Mouse (Mus musculus): ENCODE measurements at regions not wholly inside any gene's neighbourhood (a gene's known extent, or its start where the extent isn't known, plus 50 kb on each side); places are given as distances from the start of the nearest gene placed in this dataset.

GRCm38 (mm10) chr19:26412684-26413083 is 192.2 kb upstream of the Smarca2 start:
- no peaks in the 10 kb centered on the region for H3K4me1 ChIP-seq (replicated peaks; ENCODE audit: control insufficient read depth, insufficient read depth, low read length)
- no peak overlapping the region for H3K4me2 ChIP-seq (ENCODE audit: low read depth, low read length)
- no peaks in the 10 kb centered on the region for H3K36me3 ChIP-seq (ENCODE audit: control insufficient read depth, insufficient read depth, low read length)
- H3K9me3 ChIP-seq (ENCODE audit: control insufficient read depth, low read length) = no peaks in the 10 kb centered on the region
- no peaks in the 10 kb centered on the region for H3K27me3 ChIP-seq (ENCODE audit: control insufficient read depth, insufficient read depth, low read depth, low read length)
- 71% methylated on average over 2 of the region's 2 CpGs for WGBS
- no peak overlapping the region for H3K27ac ChIP-seq (ENCODE audit: low read length)
- ATAC-seq (ENCODE audit: low read depth) = no peak
- H3K4me3 ChIP-seq (ENCODE audit: low read length) = no peak overlapping the region
- H3K9ac ChIP-seq (ENCODE audit: low read length) = no peak overlapping the region

DNA sequence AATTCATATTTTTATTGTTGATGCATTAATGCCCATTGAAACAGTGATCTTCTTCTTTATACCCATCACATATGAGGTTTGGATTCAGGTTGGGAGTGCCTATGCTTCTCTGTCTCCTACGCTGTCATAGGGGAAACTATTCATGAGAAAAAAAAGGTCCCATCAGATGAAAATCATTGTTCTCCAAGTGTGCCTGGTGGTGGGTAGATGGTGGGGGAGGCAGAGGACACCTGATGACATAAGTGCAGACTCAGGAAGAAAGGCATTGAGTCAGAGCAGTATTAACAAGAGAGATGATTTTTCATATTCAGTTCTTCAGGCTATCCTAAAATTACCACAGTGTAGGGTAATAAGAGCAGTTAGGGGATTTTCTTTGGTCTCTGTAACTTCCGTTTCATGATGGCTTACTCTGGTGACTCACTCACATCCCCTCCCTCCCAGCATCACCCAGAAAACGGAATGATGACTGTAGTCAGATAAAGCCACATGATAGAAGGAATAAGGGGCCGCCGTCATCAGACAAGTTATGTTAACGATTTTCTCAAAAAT is 190.3 kb upstream of the Smarca2 start:
- Histone ChIP-seq H3K27ac (ENCODE audit: low read length) (no peak overlapping the region), H3K9ac (ENCODE audit: low read length) (no peak overlapping the region), H3K27me3 (ENCODE audit: control insufficient read depth, insufficient read depth, low read depth, low read length) (no peaks in the 10 kb centered on the region), H3K36me3 (ENCODE audit: control insufficient read depth, insufficient read depth, low read length) (no peaks in the 10 kb centered on the region), H3K4me2 (ENCODE audit: low read depth, low read length) (no peak overlapping the region), H3K4me3 (ENCODE audit: low read length) (no peak overlapping the region), H3K4me1 (replicated peaks; ENCODE audit: control insufficient read depth, insufficient read depth, low read length) (no peaks in the 10 kb centered on the region), H3K9me3 (ENCODE audit: control insufficient read depth, low read length) (no peaks in the 10 kb centered on the region)
- 80% methylated on average over 6 of the region's 6 CpGs for WGBS
- no peak for ATAC-seq (ENCODE audit: low read depth)

DNA sequence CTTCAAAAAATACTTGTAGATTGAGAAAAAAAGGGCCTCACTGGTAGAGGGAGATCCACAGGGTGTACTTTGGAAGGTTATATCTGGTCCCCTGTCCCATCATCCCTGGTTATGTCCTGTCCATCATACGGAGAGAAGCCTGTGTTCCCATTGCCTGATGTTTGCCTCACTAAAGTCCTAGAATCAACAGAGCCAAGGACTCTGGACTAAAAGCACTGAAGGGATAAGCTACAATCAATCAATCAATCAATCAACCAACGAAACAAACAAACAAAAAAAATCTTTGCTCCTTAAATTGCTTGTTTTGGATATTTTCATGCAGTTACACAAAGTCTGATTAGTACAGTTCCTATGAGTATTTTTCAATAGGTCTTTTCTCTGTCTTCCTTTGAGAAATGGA is 185.1 kb upstream of the Smarca2 start:
- no peaks in the 10 kb centered on the region for H3K4me1 ChIP-seq (replicated peaks; ENCODE audit: control insufficient read depth, insufficient read depth, low read length)
- H3K9me3 ChIP-seq (ENCODE audit: control insufficient read depth, low read length) = no peaks in the 10 kb centered on the region
- ATAC-seq (ENCODE audit: low read depth) = no peak
- no peaks in the 10 kb centered on the region for H3K36me3 ChIP-seq (ENCODE audit: control insufficient read depth, insufficient read depth, low read length)
- H3K4me3 ChIP-seq (ENCODE audit: low read length) = no peak overlapping the region
- H3K27ac ChIP-seq (ENCODE audit: low read length) = no peak overlapping the region
- H3K4me2 ChIP-seq (ENCODE audit: low read depth, low read length) = no peak overlapping the region
- 63% methylated on average over 2 of the region's 2 CpGs for WGBS
- H3K27me3 ChIP-seq (ENCODE audit: control insufficient read depth, insufficient read depth, low read depth, low read length) = no peaks in the 10 kb centered on the region
- H3K9ac ChIP-seq (ENCODE audit: low read length) = no peak overlapping the region

DNA sequence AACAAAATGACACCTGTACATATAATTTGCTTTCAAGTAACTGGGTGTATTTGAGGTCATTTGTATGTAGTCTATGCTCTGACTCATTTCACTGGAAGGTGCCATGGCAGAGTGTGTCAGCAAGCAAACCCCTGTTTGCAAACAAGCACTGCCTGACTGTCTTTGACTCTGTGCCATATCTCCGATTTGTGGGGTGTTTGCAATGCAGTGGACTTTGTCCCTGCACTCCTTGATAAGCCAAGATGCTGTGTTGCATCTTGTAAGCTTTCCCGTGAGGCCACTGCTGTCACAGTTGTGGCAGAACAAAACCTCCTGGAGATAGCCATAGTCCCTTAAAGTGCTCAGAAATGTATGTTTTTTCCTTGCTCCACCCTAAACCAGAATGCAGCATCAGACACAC is 165.7 kb upstream of the Smarca2 start:
- H3K4me3 ChIP-seq (ENCODE audit: low read length) = no peak overlapping the region
- no peaks in the 10 kb centered on the region for H3K9me3 ChIP-seq (ENCODE audit: control insufficient read depth, low read length)
- no peaks in the 10 kb centered on the region for H3K4me1 ChIP-seq (replicated peaks; ENCODE audit: control insufficient read depth, insufficient read depth, low read length)
- no peak for ATAC-seq (ENCODE audit: low read depth)
- no peak overlapping the region for H3K9ac ChIP-seq (ENCODE audit: low read length)
- no peak overlapping the region for H3K4me2 ChIP-seq (ENCODE audit: low read depth, low read length)
- no peak overlapping the region for H3K27ac ChIP-seq (ENCODE audit: low read length)
- 56% methylated on average over 2 of the region's 2 CpGs for WGBS
- no peaks in the 10 kb centered on the region for H3K36me3 ChIP-seq (ENCODE audit: control insufficient read depth, insufficient read depth, low read length)
- no peaks in the 10 kb centered on the region for H3K27me3 ChIP-seq (ENCODE audit: control insufficient read depth, insufficient read depth, low read depth, low read length)

- Histone ChIP-seq H3K27me3 (ENCODE audit: control insufficient read depth, insufficient read depth, low read depth, low read length) (no peaks in the 10 kb centered on the region), H3K36me3 (ENCODE audit: control insufficient read depth, insufficient read depth, low read length) (no peaks in the 10 kb centered on the region), H3K4me1 (replicated peaks; ENCODE audit: control insufficient read depth, insufficient read depth, low read length) (no peaks in the 10 kb centered on the region), H3K9ac (ENCODE audit: low read length) (no peak overlapping the region), H3K9me3 (ENCODE audit: control insufficient read depth, low read length) (no peaks in the 10 kb centered on the region), H3K4me3 (ENCODE audit: low read length) (no peak overlapping the region), H3K4me2 (ENCODE audit: low read depth, low read length) (no peak overlapping the region), H3K27ac (ENCODE audit: low read length) (no peak overlapping the region)
- ATAC-seq (ENCODE audit: low read depth) = no peak
- WGBS = 75% methylated on average over 4 of the region's 4 CpGs
Measured at GRCm38 (mm10) chr19:26445309-26445708, 159.5 kb upstream of the Smarca2 start.

GRCm38 (mm10) chr19:26447427-26448023 is 157.3 kb upstream of the Smarca2 start:
- no peak overlapping the region for H3K9ac ChIP-seq (ENCODE audit: low read length)
- H3K27ac ChIP-seq (ENCODE audit: low read length) = no peak overlapping the region
- no peaks in the 10 kb centered on the region for H3K36me3 ChIP-seq (ENCODE audit: control insufficient read depth, insufficient read depth, low read length)
- 85% methylated on average over 7 of the region's 7 CpGs for WGBS
- no peak for ATAC-seq (ENCODE audit: low read depth)
- H3K4me3 ChIP-seq (ENCODE audit: low read length) = no peak overlapping the region
- no peak overlapping the region for H3K4me2 ChIP-seq (ENCODE audit: low read depth, low read length)
- no peaks in the 10 kb centered on the region for H3K4me1 ChIP-seq (replicated peaks; ENCODE audit: control insufficient read depth, insufficient read depth, low read length)
- no peaks in the 10 kb centered on the region for H3K27me3 ChIP-seq (ENCODE audit: control insufficient read depth, insufficient read depth, low read depth, low read length)
- H3K9me3 ChIP-seq (ENCODE audit: control insufficient read depth, low read length) = no peaks in the 10 kb centered on the region

DNA sequence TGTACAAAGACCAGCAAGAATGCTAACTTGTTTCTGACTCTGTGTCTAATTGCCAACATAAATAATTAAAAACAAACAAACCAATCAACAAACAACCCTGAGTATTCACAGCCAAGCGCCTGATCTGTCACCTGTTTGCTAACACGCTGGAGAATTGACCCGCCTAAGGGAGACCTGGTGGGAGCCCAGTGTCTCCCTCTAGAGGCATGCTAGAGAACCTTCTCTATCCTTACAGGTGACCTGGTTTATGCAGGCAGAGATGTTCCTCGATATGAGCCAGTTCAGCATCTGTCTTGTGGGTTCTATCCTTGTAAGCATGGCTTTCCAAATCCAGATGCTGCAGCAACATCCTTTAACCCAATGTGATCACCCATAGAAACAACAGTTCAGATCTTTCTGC is 143.1 kb upstream of the Smarca2 start:
- Histone ChIP-seq H3K4me2 (ENCODE audit: low read depth, low read length) (no peak overlapping the region), H3K4me3 (ENCODE audit: low read length) (no peak overlapping the region), H3K4me1 (replicated peaks; ENCODE audit: control insufficient read depth, insufficient read depth, low read length) (no peaks in the 10 kb centered on the region), H3K36me3 (ENCODE audit: control insufficient read depth, insufficient read depth, low read length) (no peaks in the 10 kb centered on the region), H3K9ac (ENCODE audit: low read length) (no peak overlapping the region), H3K27me3 (ENCODE audit: control insufficient read depth, insufficient read depth, low read depth, low read length) (no peaks in the 10 kb centered on the region), H3K27ac (ENCODE audit: low read length) (no peak overlapping the region), H3K9me3 (ENCODE audit: control insufficient read depth, low read length) (no peaks in the 10 kb centered on the region)
- no peak for ATAC-seq (ENCODE audit: low read depth)
- WGBS = 48% methylated on average over 4 of the region's 4 CpGs

DNA sequence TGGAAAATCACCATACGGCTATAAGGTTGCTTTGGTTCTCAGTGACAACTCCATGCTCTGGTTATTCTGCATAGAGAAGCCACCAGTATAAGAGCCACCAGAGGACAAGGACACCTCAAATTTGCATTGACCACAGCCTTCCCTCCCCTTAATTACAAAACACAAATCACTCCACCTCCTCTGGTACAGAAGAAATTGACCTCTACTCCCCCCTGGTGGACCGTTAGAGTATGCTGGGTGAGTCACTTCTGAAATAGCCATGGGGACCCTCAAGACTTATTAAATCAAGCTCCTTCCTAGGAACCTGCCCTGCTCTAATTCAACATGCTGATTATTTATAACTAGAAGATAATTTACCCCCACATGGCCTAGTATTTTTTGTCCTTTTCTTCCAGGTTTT is 139.6 kb upstream of the Smarca2 start:
- ATAC-seq (ENCODE audit: low read depth) = no peak
- Histone ChIP-seq H3K27ac (ENCODE audit: low read length) (no peak overlapping the region), H3K9me3 (ENCODE audit: control insufficient read depth, low read length) (no peaks in the 10 kb centered on the region), H3K27me3 (ENCODE audit: control insufficient read depth, insufficient read depth, low read depth, low read length) (no peaks in the 10 kb centered on the region), H3K36me3 (ENCODE audit: control insufficient read depth, insufficient read depth, low read length) (no peaks in the 10 kb centered on the region), H3K4me3 (ENCODE audit: low read length) (no peak overlapping the region), H3K4me1 (replicated peaks; ENCODE audit: control insufficient read depth, insufficient read depth, low read length) (no peaks in the 10 kb centered on the region), H3K9ac (ENCODE audit: low read length) (no peak overlapping the region), H3K4me2 (ENCODE audit: low read depth, low read length) (no peak overlapping the region)
- 41% methylated on average over 2 of the region's 2 CpGs for WGBS

DNA sequence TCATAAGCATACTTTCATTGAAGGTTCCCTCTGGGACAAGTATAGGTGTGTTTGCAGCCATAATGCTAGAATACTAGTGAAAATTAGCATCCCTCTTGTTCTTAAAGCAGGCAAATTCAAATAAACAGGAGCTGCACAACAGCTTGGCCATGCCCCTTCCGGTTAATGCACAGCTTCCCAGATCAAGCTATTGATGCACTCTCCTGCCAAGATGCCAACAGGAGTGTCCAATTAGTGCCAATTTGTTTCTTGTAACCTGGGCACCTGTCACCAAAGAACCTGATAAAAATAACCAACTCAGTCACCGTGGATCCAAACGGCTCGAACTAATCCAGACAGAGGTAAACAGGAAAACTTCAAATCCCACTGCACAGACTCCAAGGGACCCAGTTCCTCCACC is 138.6 kb upstream of the Smarca2 start:
- no peaks in the 10 kb centered on the region for H3K4me1 ChIP-seq (replicated peaks; ENCODE audit: control insufficient read depth, insufficient read depth, low read length)
- no peak overlapping the region for H3K27ac ChIP-seq (ENCODE audit: low read length)
- ATAC-seq (ENCODE audit: low read depth) = no peak

DNA sequence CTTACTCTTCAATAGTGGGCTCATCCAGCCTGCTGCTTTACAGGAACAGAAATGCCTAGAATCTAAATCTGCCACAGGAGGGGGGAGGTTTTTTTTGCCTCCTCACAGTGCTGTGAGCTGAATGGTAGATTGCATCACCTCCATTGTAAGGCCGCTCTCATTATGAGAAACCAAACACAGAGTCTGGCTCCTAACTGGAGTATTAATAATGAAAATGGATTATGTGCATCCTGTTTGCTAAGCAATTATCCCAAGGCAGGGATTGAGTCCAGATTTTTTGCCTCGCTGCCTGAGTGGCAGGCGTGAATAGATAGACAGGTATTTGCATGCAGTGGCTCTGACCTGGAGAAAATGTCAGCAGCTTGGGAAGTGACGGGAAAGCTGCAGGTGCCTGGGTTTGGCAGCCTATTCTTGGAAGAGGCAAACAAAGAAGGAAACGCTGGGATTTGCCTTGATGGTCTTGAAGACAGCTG is 137.6 kb upstream of the Smarca2 start:
- H3K27ac ChIP-seq (ENCODE audit: low read length) = no peak overlapping the region
- no peaks in the 10 kb centered on the region for H3K36me3 ChIP-seq (ENCODE audit: control insufficient read depth, insufficient read depth, low read length)
- 42% methylated on average over 5 of the region's 5 CpGs for WGBS
- no peak for ATAC-seq (ENCODE audit: low read depth)
- no peak overlapping the region for H3K4me3 ChIP-seq (ENCODE audit: low read length)
- H3K4me2 ChIP-seq (ENCODE audit: low read depth, low read length) = no peak overlapping the region
- no peaks in the 10 kb centered on the region for H3K4me1 ChIP-seq (replicated peaks; ENCODE audit: control insufficient read depth, insufficient read depth, low read length)
- no peaks in the 10 kb centered on the region for H3K9me3 ChIP-seq (ENCODE audit: control insufficient read depth, low read length)
- H3K27me3 ChIP-seq (ENCODE audit: control insufficient read depth, insufficient read depth, low read depth, low read length) = no peaks in the 10 kb centered on the region
- no peak overlapping the region for H3K9ac ChIP-seq (ENCODE audit: low read length)

More for the DNA sequence above, 138.6 kb upstream of the Smarca2 start:
- H3K9ac ChIP-seq (ENCODE audit: low read length) = no peak overlapping the region
- no peak overlapping the region for H3K4me2 ChIP-seq (ENCODE audit: low read depth, low read length)
- 74% methylated on average over 4 of the region's 4 CpGs for WGBS
- H3K9me3 ChIP-seq (ENCODE audit: control insufficient read depth, low read length) = no peaks in the 10 kb centered on the region
- H3K27me3 ChIP-seq (ENCODE audit: control insufficient read depth, insufficient read depth, low read depth, low read length) = no peaks in the 10 kb centered on the region
- H3K4me3 ChIP-seq (ENCODE audit: low read length) = no peak overlapping the region
- H3K36me3 ChIP-seq (ENCODE audit: control insufficient read depth, insufficient read depth, low read length) = no peaks in the 10 kb centered on the region

All from lung, embryonic 16.5 days (tissue).